Mouse (Mus musculus) olfactory bulb, adult 2 months (tissue): ENCODE data around the gene Actn1. TPM values are rescaled to one million over a fixed set of nuclear protein-coding genes. Genes with fewer than 3 reads are reported as not detected.

Experiments
- H3K27ac ChIP-seq: fragments of 200-500 bp; 2 replicates; pipeline ENCODE4 v1.5.1; 2012; ENCODE audit warnings: low read depth, low read length; ENCODE audit not compliant: insufficient read depth
- H3K4me1 ChIP-seq: fragments of 200-500 bp; 2 replicates; pipeline ENCODE4 v1.6.1; 2012; ENCODE audit warnings: low read length; ENCODE audit not compliant: control insufficient read depth, insufficient read depth
- H3K4me3 ChIP-seq: fragments of 200-500 bp; 2 replicates; pipeline ENCODE4 v1.5.1; 2012; ENCODE audit warnings: mild to moderate bottlenecking, low read depth, low read length, moderate library complexity; ENCODE audit not compliant: insufficient read depth
- CTCF ChIP-seq: fragments of 200-500 bp; IDR thresholded peaks from 2 replicates; pipeline ENCODE4 v1.5.1; 2012; ENCODE audit warnings: low read depth, mild to moderate bottlenecking, low read length, moderate library complexity; ENCODE audit not compliant: insufficient read depth
- POLR2A ChIP-seq: fragments of 200-500 bp; IDR thresholded peaks from 2 replicates; pipeline ENCODE4 v1.6.1; 2012; ENCODE audit warnings: mild to moderate bottlenecking, low read depth, low read length, moderate library complexity; ENCODE audit not compliant: insufficient read depth
- WGBS: fragments of 180-500 bp; shearing (Covaris S2); methylation state at CpG from one replicate; pipeline ENCODE4 v1.1.7; 2018; 5-methylcytosine and 5-hydroxymethylcytosine counted together
- polyA plus RNA-seq: library from polyadenylated mRNA; stranded (reverse); fragments of >200 nt; gene quantifications from 2 replicates; pipeline ENCODE4 v1.2.4, GENCODE M21; 2012; ENCODE audit warnings: low replicate concordance; ENCODE audit not compliant: missing spikeins, insufficient read depth, insufficient read length

Gene Actn1
- polyA plus RNA-seq, 1 experiment: not detected

- 89% methylated on average over 5 of the region's 5 CpGs for WGBS
- no peak for TF ChIP-seq POLR2A
- TF ChIP-seq CTCF: no peak
- no peak overlapping the region for H3K4me3 ChIP-seq
- H3K27ac ChIP-seq: no peak overlapping the region
- no peaks in the 10 kb centered on the region for H3K4me1 ChIP-seq
Observed at GRCm38 (mm10) chr12:80184041-80184440, 76.1 kb downstream of the Actn1 start.

- 76% methylated on average over 2 of the region's 2 CpGs for WGBS
- no peak overlapping the region for H3K4me3 ChIP-seq
- no peak for TF ChIP-seq POLR2A
Observed at GRCm38 (mm10) chr12:80181831-80182230, 78.3 kb downstream of the Actn1 start.

GRCm38 (mm10) chr12:80178035-80178434 lies 82.1 kb downstream of the Actn1 start:
- Histone ChIP-seq H3K4me1 (no peaks in the 10 kb centered on the region), H3K27ac (no peak overlapping the region), H3K4me3 (no peak overlapping the region)
- WGBS: 86% methylated on average over 10 of the region's 10 CpGs
- TF ChIP-seq CTCF (no peak), POLR2A (no peak)

More at GRCm38 (mm10) chr12:80181831-80182230, 78.3 kb downstream of the Actn1 start:
- Histone ChIP-seq H3K4me1 (no peaks in the 10 kb centered on the region), H3K27ac (no peak overlapping the region)

GRCm38 (mm10) chr12:80168736-80169135 lies 91.4 kb downstream of the Actn1 start:
- 0 out of 2 replicates have a peak overlapping the region, but pooled peaks have one; percentile 12 for H3K4me3 ChIP-seq
- peaks cover 4% of the 10 kb centered on the region for H3K4me1 ChIP-seq
- no peak for TF ChIP-seq CTCF
- H3K27ac ChIP-seq: no peak overlapping the region
- WGBS: 63% methylated on average over 12 of the region's 12 CpGs

- TF ChIP-seq POLR2A (peak; percentile 65; the same call in 1 of the 2 replicates), CTCF (no peak)
- 35% methylated on average over 35 of the region's 35 CpGs for WGBS
- H3K27ac ChIP-seq: peak overlapping the region; percentile 76
- peak overlapping the region; percentile 74 for H3K4me3 ChIP-seq
- H3K4me1 ChIP-seq: peaks cover 4% of the 10 kb centered on the region
Observed at GRCm38 (mm10) chr12:80168178-80168686, 91.9 kb downstream of the Actn1 start.

GRCm38 (mm10) chr12:80167321-80167720 lies 92.8 kb downstream of the Actn1 start:
- WGBS: 90% methylated on average over 3 of the region's 3 CpGs
- H3K4me3 ChIP-seq: no peak overlapping the region
- TF ChIP-seq CTCF: no peak
- TF ChIP-seq POLR2A: no peak
- no peak overlapping the region for H3K27ac ChIP-seq
- H3K4me1 ChIP-seq: peaks cover 4% of the 10 kb centered on the region

GRCm38 (mm10) chr12:80166651-80167050 lies 93.5 kb downstream of the Actn1 start:
- 52% methylated on average over 4 of the region's 4 CpGs for WGBS
- Histone ChIP-seq H3K27ac (no peak overlapping the region), H3K4me1 (peaks cover 4% of the 10 kb centered on the region), H3K4me3 (no peak overlapping the region)
- TF ChIP-seq CTCF (no peak), POLR2A (no peak)

- H3K4me1 ChIP-seq: peaks cover 4% of the 10 kb centered on the region
- H3K27ac ChIP-seq: no peak overlapping the region
- 90% methylated on average over 8 of the region's 8 CpGs for WGBS
- no peak overlapping the region for H3K4me3 ChIP-seq
- TF ChIP-seq CTCF: no peak
- TF ChIP-seq POLR2A: no peak
Observed at GRCm38 (mm10) chr12:80164526-80164925, 95.6 kb downstream of the Actn1 start.

- no peak overlapping the region for H3K27ac ChIP-seq
- 73% methylated on average over 3 of the region's 3 CpGs for WGBS
- no peak overlapping the region for H3K4me3 ChIP-seq
- H3K4me1 ChIP-seq: no peaks in the 10 kb centered on the region
- TF ChIP-seq POLR2A (no peak), CTCF (no peak)
Observed at GRCm38 (mm10) chr12:80162448-80162847, 97.7 kb downstream of the Actn1 start.

GRCm38 (mm10) chr12:80157675-80158074 lies 102.5 kb downstream of the Actn1 start:
- Histone ChIP-seq H3K27ac (no peak overlapping the region), H3K4me3 (no peak overlapping the region), H3K4me1 (no peaks in the 10 kb centered on the region)
- WGBS: 5% methylated on average over 5 of the region's 5 CpGs
- TF ChIP-seq CTCF (no peak), POLR2A (no peak)
